ENCODE assay signal across 11 mouse cellular contexts in genomic region chr12:28047989-28048388, GRCm38 (mm10).
"Had no signal": no experiment of that assay in that cellular context is flagged by ENCODE, and none has a peak within 500 bp of the region (broad histone marks: within the 10 kb centered on the region; RNA-seq: fewer than 3 reads in every experiment).

No protein-coding gene starts in this region.

- H3K4me3 ChIP-seq: kidney, embryonic 15.5 days; limb, embryonic 15.5 days; liver, embryonic 13.5 days had no signal

- H3K36me3 ChIP-seq: kidney, embryonic 15.5 days; limb, embryonic 15.5 days; liver, embryonic 13.5 days had no signal

- H3K27ac ChIP-seq: kidney, embryonic 15.5 days; limb, embryonic 15.5 days; liver, embryonic 13.5 days; stomach, postnatal 0 days had no signal

- H3K4me2 ChIP-seq: kidney, embryonic 15.5 days; limb, embryonic 15.5 days; liver, embryonic 13.5 days had no signal

- DNase-seq: kidney, adult 2 months; kidney, postnatal 25 days; layer of hippocampus, adult 9-11 months; layer of hippocampus, postnatal 36 days; liver, embryonic 13.5 days; liver, postnatal 0 days; thymus, postnatal 4 days had no signal

- H3K4me1 ChIP-seq: kidney, embryonic 15.5 days; limb, embryonic 15.5 days; liver, embryonic 13.5 days had no signal

- H3K27me3 ChIP-seq: limb, embryonic 15.5 days; liver, embryonic 13.5 days had no signal

- H3K9me3 ChIP-seq: kidney, embryonic 15.5 days; limb, embryonic 15.5 days; liver, embryonic 13.5 days had no signal

- H3K9ac ChIP-seq: kidney, embryonic 15.5 days; limb, embryonic 15.5 days; liver, embryonic 13.5 days; liver, postnatal 0 days had no signal

- ATAC-seq: intestine, embryonic 16.5 days; liver, postnatal 0 days had no signal
